Mouse (Mus musculus) naive thymus-derived CD4-positive, alpha-beta T cell, adult 2 months (primary cell): Measurements from ENCODE around the gene Mki67.
"Not testable (repeated sequence)": the region's sequence is repeated elsewhere in the genome, so short reads cannot be mapped to it uniquely, and the experiment has no call there.

Source experiments
- DNase-seq: peaks from one replicate; pipeline ENCODE4 v3.0.0-alpha.2; 2011; ENCODE audit warnings: low read depth

The Mki67 gene

GRCm38 (mm10) chr7:135716968-135717557 lies 902 bp upstream of the Mki67 start:
- no peak for DNase-seq

GRCm38 (mm10) chr7:135716445-135716877 lies 300 bp upstream of the Mki67 start:
- DNase-seq: peak; percentile 92

GRCm38 (mm10) chr7:135715166-135715565 lies 995 bp downstream of the Mki67 start:
- DNase-seq: peak; percentile 39

- peak; percentile 18 for DNase-seq
Measured at GRCm38 (mm10) chr7:135713326-135713725, 2.8 kb downstream of the Mki67 start.

GRCm38 (mm10) chr7:135712534-135712933 lies 3.6 kb downstream of the Mki67 start:
- DNase-seq: no peak

GRCm38 (mm10) chr7:135710702-135711101 lies 5.5 kb downstream of the Mki67 start:
- DNase-seq: no peak

GRCm38 (mm10) chr7:135705753-135706152 lies 10.4 kb downstream of the Mki67 start:
- DNase-seq: no peak

- no peak for DNase-seq
Measured at GRCm38 (mm10) chr7:135705083-135705482, 11.1 kb downstream of the Mki67 start.

- DNase-seq: no peak
Measured at GRCm38 (mm10) chr7:135704251-135704650, 11.9 kb downstream of the Mki67 start.

- no peak for DNase-seq
Measured at GRCm38 (mm10) chr7:135703600-135704148, 12.5 kb downstream of the Mki67 start.

- DNase-seq: not testable (repeated sequence)
Measured at GRCm38 (mm10) chr7:135699351-135699750, 16.8 kb downstream of the Mki67 start.

- no peak for DNase-seq
Measured at GRCm38 (mm10) chr7:135698362-135698761, 17.8 kb downstream of the Mki67 start.

GRCm38 (mm10) chr7:135697021-135697740 lies 19.0 kb downstream of the Mki67 start:
- not testable (repeated sequence) for DNase-seq

GRCm38 (mm10) chr7:135696127-135696526 lies 20.0 kb downstream of the Mki67 start:
- DNase-seq: no peak

- no peak for DNase-seq
Measured at GRCm38 (mm10) chr7:135694796-135695195, 21.4 kb downstream of the Mki67 start.

- DNase-seq: no peak
Measured at GRCm38 (mm10) chr7:135694130-135694529, 22.0 kb downstream of the Mki67 start.

- no peak for DNase-seq
Measured at GRCm38 (mm10) chr7:135691941-135692340, 24.2 kb downstream of the Mki67 start.

GRCm38 (mm10) chr7:135689396-135689795 lies 26.8 kb downstream of the Mki67 start:
- no peak for DNase-seq

- no peak for DNase-seq
Measured at GRCm38 (mm10) chr7:135684938-135685337, 31.2 kb downstream of the Mki67 start.

GRCm38 (mm10) chr7:135684098-135684497 lies 32.1 kb downstream of the Mki67 start:
- not testable (repeated sequence) for DNase-seq

GRCm38 (mm10) chr7:135680334-135680733 lies 35.8 kb downstream of the Mki67 start:
- peak; percentile 57 for DNase-seq

GRCm38 (mm10) chr7:135676722-135677121 lies 39.4 kb downstream of the Mki67 start:
- no peak for DNase-seq

GRCm38 (mm10) chr7:135673576-135673975 lies 42.6 kb downstream of the Mki67 start:
- no peak for DNase-seq
